Mouse (Mus musculus) bone marrow macrophage, adult 2 months (primary cell): ENCODE data around the gene H2-DMb1. TPM values are rescaled to one million over a fixed set of nuclear protein-coding genes. Genes with fewer than 3 reads are reported as not detected.
"Not testable (repeated sequence)": the region's sequence is repeated elsewhere in the genome, so short reads cannot be mapped to it uniquely, and the experiment has no call there.

Source experiments
- H3K27ac ChIP-seq: 2 replicates; pipeline ENCODE4 v1.5.1; 2012; ENCODE audit warnings: low read depth, low read length; ENCODE audit not compliant: insufficient read depth
- H3K4me1 ChIP-seq: 2 replicates; pipeline ENCODE4 v1.6.1; 2012; ENCODE audit warnings: low read length; ENCODE audit not compliant: control insufficient read depth, insufficient read depth
- H3K4me3 ChIP-seq: 2 replicates; pipeline ENCODE4 v1.5.1; 2012; ENCODE audit warnings: mild to moderate bottlenecking, low read length, moderate library complexity; ENCODE audit not compliant: insufficient read depth
- CTCF ChIP-seq: IDR thresholded peaks from 2 replicates; pipeline ENCODE4 v1.5.1; 2012; ENCODE audit warnings: low read depth, mild to moderate bottlenecking, low read length, moderate library complexity
- POLR2A ChIP-seq: IDR thresholded peaks from 2 replicates; pipeline ENCODE4 v1.6.1; 2012; ENCODE audit warnings: mild to moderate bottlenecking, low read depth, low read length, borderline replicate concordance
- polyA plus RNA-seq: library from polyadenylated mRNA; stranded (reverse); fragments of >200 nt; gene quantifications from 2 replicates; pipeline ENCODE4 v1.2.4, GENCODE M21; 2012; ENCODE audit not compliant: missing spikeins, insufficient read depth, insufficient read length

Gene H2-DMb1
- polyA plus RNA-seq, 1 experiment: 232 TPM

- TF ChIP-seq POLR2A: no peak
- TF ChIP-seq CTCF: no peak
- Histone ChIP-seq H3K4me3 (peak overlapping the region; percentile 5; the same call in 1 of the 2 replicates), H3K4me1 (peaks cover 25% of the 10 kb centered on the region), H3K27ac (peak overlapping the region; percentile 94)
Measured at GRCm38 (mm10) chr17:34142456-34143010, 10.3 kb upstream of the H2-DMb1 start.

GRCm38 (mm10) chr17:34143033-34143432, 9.8 kb upstream of the H2-DMb1 start, which contains the start of gene H2-DMb2:
H2-DMb2 (plus strand) TSS chr17:34143307.
- H3K4me1 ChIP-seq: peaks cover 25% of the 10 kb centered on the region
- TF ChIP-seq CTCF (no peak), POLR2A (no peak)
- H3K4me3 ChIP-seq: peak within 1 kb of the TSS; percentile 28; the same call in 1 of the 2 replicates
- peak within 1 kb of the TSS; percentile 94 for H3K27ac ChIP-seq

GRCm38 (mm10) chr17:34143461-34143860, 9.4 kb upstream of the H2-DMb1 start:
- TF ChIP-seq CTCF: no peak
- TF ChIP-seq POLR2A: no peak
- H3K4me3 ChIP-seq: peak overlapping the region; percentile 28; the same call in 1 of the 2 replicates
- peak overlapping the region; percentile 94 for H3K27ac ChIP-seq
- peaks cover 25% of the 10 kb centered on the region for H3K4me1 ChIP-seq

- H3K4me1 ChIP-seq: peaks cover 25% of the 10 kb centered on the region
- not testable (repeated sequence) for H3K27ac ChIP-seq, H3K4me3 ChIP-seq
Measured at GRCm38 (mm10) chr17:34144221-34144620, 8.7 kb upstream of the H2-DMb1 start.

GRCm38 (mm10) chr17:34144960-34145371, 7.9 kb upstream of the H2-DMb1 start:
- Histone ChIP-seq H3K4me3 (no peak overlapping the region), H3K4me1 (peaks cover 27% of the 10 kb centered on the region), H3K27ac (no peak overlapping the region)
- TF ChIP-seq CTCF: no peak
- TF ChIP-seq POLR2A: no peak

GRCm38 (mm10) chr17:34155534-34155933, 2.7 kb downstream of the H2-DMb1 start:
- H3K4me1 ChIP-seq: peaks cover 32% of the 10 kb centered on the region
- TF ChIP-seq POLR2A (no peak), CTCF (no peak)
- H3K4me3 ChIP-seq: no peak overlapping the region
- no peak overlapping the region for H3K27ac ChIP-seq

GRCm38 (mm10) chr17:34164202-34164895, 11.5 kb downstream of the H2-DMb1 start:
- H3K27ac ChIP-seq: no peak overlapping the region
- no peak overlapping the region for H3K4me3 ChIP-seq
- TF ChIP-seq CTCF: no peak
- peaks cover 7% of the 10 kb centered on the region for H3K4me1 ChIP-seq

GRCm38 (mm10) chr17:34165033-34165730, 12.3 kb downstream of the H2-DMb1 start:
- TF ChIP-seq POLR2A (no peak), CTCF (0 out of 2 replicates have a peak, but pooled peaks have one; percentile 15)
- Histone ChIP-seq H3K4me3 (no peak overlapping the region), H3K27ac (peak overlapping the region; percentile 33; the same call in 1 of the 2 replicates), H3K4me1 (peaks cover 5% of the 10 kb centered on the region)

GRCm38 (mm10) chr17:34169279-34169678, 16.4 kb downstream of the H2-DMb1 start:
- Histone ChIP-seq H3K4me1 (peaks cover 7% of the 10 kb centered on the region), H3K27ac (no peak overlapping the region), H3K4me3 (no peak overlapping the region)
- no peak for TF ChIP-seq POLR2A
- peak; percentile 72 for TF ChIP-seq CTCF

- Histone ChIP-seq H3K27ac (no peak overlapping the region), H3K4me3 (no peak overlapping the region), H3K4me1 (peaks cover 6% of the 10 kb centered on the region)
- TF ChIP-seq CTCF (no peak), POLR2A (no peak)
Measured at GRCm38 (mm10) chr17:34170487-34170876, 17.6 kb downstream of the H2-DMb1 start.
